Mouse (Mus musculus) midbrain, embryonic 14.5 days (tissue): ENCODE data around the gene Gm28308. TPM values are rescaled to one million over a fixed set of nuclear protein-coding genes. Genes with fewer than 3 reads are reported as not detected.

Source experiments
- ATAC-seq: fragments of 200-750 bp; cut with Nextera tagmentation; 2 replicates; pipeline ENCODE4 v1.8.0; 2017; ENCODE audit warnings: moderate number of reproducible peaks, moderate library complexity; ENCODE audit not compliant: low FRiP score, low TSS enrichment
- DNase-seq: peaks from one replicate; pipeline ENCODE4 v3.0.0-alpha.2; 2015
- H3K27ac ChIP-seq: fragments of 300-500 bp; sonication (generic); replicated peaks from 2 replicates; pipeline ENCODE4 v1.5.1; 2014; ENCODE audit warnings: mild to moderate bottlenecking, low read depth, low read length, moderate library complexity
- H3K27me3 ChIP-seq: fragments of 300-500 bp; sonication (generic); 2 replicates; pipeline ENCODE4 v1.6.1; 2014; ENCODE audit warnings: low read length, control low read depth, mixed read lengths; ENCODE audit not compliant: control insufficient read depth, insufficient read depth
- H3K36me3 ChIP-seq: fragments of 300-500 bp; sonication (generic); 2 replicates; pipeline ENCODE4 v1.6.1; 2014; ENCODE audit warnings: low read length, control low read depth; ENCODE audit not compliant: control insufficient read depth, insufficient read depth
- H3K4me1 ChIP-seq: fragments of 300-500 bp; sonication (generic); 2 replicates; pipeline ENCODE4 v1.6.1; 2014; ENCODE audit warnings: mild to moderate bottlenecking, antibody characterized with exemption, low read length, control low read depth; ENCODE audit not compliant: control insufficient read depth, insufficient read depth
- H3K4me2 ChIP-seq: fragments of 300-500 bp; sonication (generic); 2 replicates; pipeline ENCODE4 v1.6.1; 2014; ENCODE audit warnings: mild to moderate bottlenecking, low read length, moderate library complexity
- H3K4me3 ChIP-seq: fragments of 300-500 bp; sonication (generic); replicated peaks from 2 replicates; pipeline ENCODE4 v1.5.1; 2014; ENCODE audit warnings: low read depth, low read length
- H3K9ac ChIP-seq: fragments of 300-500 bp; sonication (generic); replicated peaks from 2 replicates; pipeline ENCODE4 v1.6.1; 2014; ENCODE audit warnings: mild to moderate bottlenecking, low read length, moderate library complexity
- H3K9me3 ChIP-seq: fragments of 300-500 bp; sonication (generic); 2 replicates; pipeline ENCODE4 v1.6.1; 2016; ENCODE audit warnings: low read length, control low read depth, mixed read lengths; ENCODE audit not compliant: control insufficient read depth
- WGBS: fragments of 180-500 bp; shearing (Covaris S2); extraction: QIAGEN DNeasy Blood & Tissue Kit; methylation state at CpG from one replicate; pipeline ENCODE4 v1.1.7; 2014; 5-methylcytosine and 5-hydroxymethylcytosine counted together
- polyA plus RNA-seq: library from polyadenylated mRNA; unstranded; fragments of >200 nt; fragmentation: Nextera tagmentation; extraction: Ambion mirVana; gene quantifications from 2 replicates; pipeline ENCODE4 v1.2.1, GENCODE M21; 2014

Gm28308 gene
- polyA plus RNA-seq, 1 experiment from 2014 or later = not detected

- H3K4me3 ChIP-seq = no peak overlapping the region
- WGBS = 87% methylated on average over 5 of the region's 5 CpGs
Observed at GRCm38 (mm10) chr6:52139115-52139514, 74.0 kb downstream of the Gm28308 start.

GRCm38 (mm10) chr6:52138576-52138975 is 74.6 kb downstream of the Gm28308 start:
- H3K36me3 ChIP-seq = no peaks in the 10 kb centered on the region
- H3K9me3 ChIP-seq = no peaks in the 10 kb centered on the region
- no peak overlapping the region for H3K9ac ChIP-seq
- WGBS = 80% methylated on average over 10 of the region's 10 CpGs
- ATAC-seq = no peak
- no peak overlapping the region for H3K4me2 ChIP-seq
- no peak for DNase-seq
- no peak overlapping the region for H3K27ac ChIP-seq
- no peaks in the 10 kb centered on the region; the same call in 1 of the 2 replicates for H3K27me3 ChIP-seq
- H3K4me3 ChIP-seq = no peak overlapping the region
- H3K4me1 ChIP-seq = peaks cover 4% of the 10 kb centered on the region; the same call in 1 of the 2 replicates

More at GRCm38 (mm10) chr6:52139115-52139514, 74.0 kb downstream of the Gm28308 start:
- Histone ChIP-seq H3K36me3 (no peaks in the 10 kb centered on the region), H3K4me2 (no peak overlapping the region), H3K9ac (no peak overlapping the region), H3K27me3 (no peaks in the 10 kb centered on the region; the same call in 1 of the 2 replicates), H3K27ac (no peak overlapping the region), H3K4me1 (peaks cover 4% of the 10 kb centered on the region; the same call in 1 of the 2 replicates), H3K9me3 (no peaks in the 10 kb centered on the region)
- ATAC-seq (no peak), DNase-seq (no peak)

- no peak for ATAC-seq
- Histone ChIP-seq H3K4me2 (no peak overlapping the region), H3K4me3 (no peak overlapping the region), H3K36me3 (no peaks in the 10 kb centered on the region), H3K27ac (no peak overlapping the region), H3K9me3 (no peaks in the 10 kb centered on the region), H3K4me1 (peaks cover 4% of the 10 kb centered on the region; the same call in 1 of the 2 replicates), H3K27me3 (no peaks in the 10 kb centered on the region; the same call in 1 of the 2 replicates), H3K9ac (no peak overlapping the region)
- peak; percentile 88 for DNase-seq
- 49% methylated on average over 9 of the region's 9 CpGs for WGBS
Observed at GRCm38 (mm10) chr6:52137841-52138535, 75.2 kb downstream of the Gm28308 start.

DNA sequence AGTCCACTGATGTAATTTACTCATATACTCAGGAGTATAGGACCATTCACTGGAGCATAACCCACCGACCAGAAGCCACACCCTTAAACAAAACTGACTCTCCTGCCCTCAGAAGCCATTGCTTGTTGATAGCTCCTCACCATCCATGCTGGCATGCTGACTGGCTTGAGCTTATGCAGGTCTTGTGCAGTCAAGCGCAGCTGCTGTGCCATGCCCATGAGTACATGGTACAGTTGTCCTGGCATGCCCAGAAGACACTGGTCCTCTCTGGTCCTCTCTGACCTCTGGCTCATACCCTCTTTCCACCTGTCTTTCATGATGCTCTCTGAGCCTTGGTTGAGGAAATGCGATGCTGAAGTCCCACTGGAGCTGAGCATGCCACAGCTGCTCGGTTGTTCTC is 89.5 kb downstream of the Gm28308 start:
- DNase-seq = no peak
- peaks cover 12% of the 10 kb centered on the region for H3K4me1 ChIP-seq
- no peaks in the 10 kb centered on the region for H3K9me3 ChIP-seq
- H3K9ac ChIP-seq = no peak overlapping the region
- ATAC-seq = no peak
- H3K27me3 ChIP-seq = no peaks in the 10 kb centered on the region
- no peak overlapping the region for H3K4me2 ChIP-seq
- no peak overlapping the region for H3K27ac ChIP-seq
- H3K4me3 ChIP-seq = no peak overlapping the region
- H3K36me3 ChIP-seq = no peaks in the 10 kb centered on the region
- WGBS = 85% methylated on average over 4 of the region's 4 CpGs

DNA sequence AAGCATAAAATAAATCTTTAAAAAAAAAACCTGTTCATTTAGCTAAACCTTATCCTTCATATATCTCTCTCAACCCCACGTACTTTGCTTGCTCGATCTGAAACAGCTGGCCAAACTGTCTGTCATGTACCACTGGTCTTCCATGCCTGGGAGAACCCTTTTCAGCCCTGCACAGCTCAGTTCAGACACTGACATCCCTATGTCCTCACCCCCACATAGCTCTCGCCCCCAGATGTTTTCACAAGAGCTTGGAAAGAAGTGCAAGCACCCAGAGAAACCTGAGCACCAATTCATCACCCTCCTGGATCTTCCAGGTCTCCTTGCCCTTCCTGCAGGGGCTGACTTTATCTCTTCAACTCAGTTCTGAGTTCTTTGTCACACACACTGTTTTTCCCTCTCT is 92.0 kb downstream of the Gm28308 start:
- no peaks in the 10 kb centered on the region for H3K9me3 ChIP-seq
- no peak for DNase-seq
- H3K9ac ChIP-seq = no peak overlapping the region
- ATAC-seq = no peak
- peaks cover 16% of the 10 kb centered on the region for H3K4me1 ChIP-seq
- 73% methylated on average over 3 of the region's 3 CpGs for WGBS
- no peaks in the 10 kb centered on the region for H3K27me3 ChIP-seq
- H3K36me3 ChIP-seq = no peaks in the 10 kb centered on the region
- no peak overlapping the region for H3K4me3 ChIP-seq
- H3K4me2 ChIP-seq = no peak overlapping the region
- H3K27ac ChIP-seq = no peak overlapping the region

- peak overlapping the region; percentile 18; the same call in 1 of the 2 replicates for H3K4me2 ChIP-seq
- H3K9me3 ChIP-seq = no peaks in the 10 kb centered on the region
- peak; percentile 70; the same call in 1 of the 2 replicates for ATAC-seq
- H3K4me3 ChIP-seq = no peak overlapping the region
- H3K27me3 ChIP-seq = no peaks in the 10 kb centered on the region
- WGBS = 12% methylated on average over 6 of the region's 6 CpGs
- H3K4me1 ChIP-seq = peaks cover 16% of the 10 kb centered on the region
- no peak overlapping the region for H3K9ac ChIP-seq
- DNase-seq = peak; percentile 81
- H3K27ac ChIP-seq = peak overlapping the region; percentile 80
- no peaks in the 10 kb centered on the region for H3K36me3 ChIP-seq
Observed at GRCm38 (mm10) chr6:52118903-52119635, 94.1 kb downstream of the Gm28308 start.

DNA sequence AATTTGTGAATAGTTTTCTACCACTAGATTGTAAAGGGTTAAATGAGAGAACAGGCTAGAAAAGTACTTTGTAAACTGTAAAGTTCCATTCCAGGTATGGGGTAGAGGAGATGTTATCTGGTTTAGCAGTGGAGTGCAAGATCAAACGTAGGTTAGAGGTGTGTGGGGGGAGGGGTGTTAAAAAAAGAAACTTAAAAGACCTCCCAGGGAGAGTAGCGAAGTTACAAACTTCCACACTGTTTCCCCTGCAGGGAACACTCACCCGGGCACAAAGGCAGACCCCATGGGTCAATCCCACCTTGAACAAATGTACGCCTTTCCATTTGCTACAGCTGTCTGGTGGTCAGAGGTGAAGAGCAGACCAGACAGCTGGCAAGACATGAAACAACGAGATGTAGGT is 97.2 kb downstream of the Gm28308 start:
- no peak overlapping the region for H3K4me3 ChIP-seq
- no peaks in the 10 kb centered on the region for H3K36me3 ChIP-seq
- H3K4me1 ChIP-seq = peaks cover 16% of the 10 kb centered on the region
- H3K27ac ChIP-seq = no peak overlapping the region
- no peaks in the 10 kb centered on the region for H3K9me3 ChIP-seq
- no peaks in the 10 kb centered on the region for H3K27me3 ChIP-seq
- WGBS = 30% methylated on average over 5 of the region's 5 CpGs
- DNase-seq = no peak
- ATAC-seq = no peak
- H3K9ac ChIP-seq = no peak overlapping the region
- H3K4me2 ChIP-seq = no peak overlapping the region
